Mouse (Mus musculus): Measurements from ENCODE around the gene Gm21319. TPM values are rescaled to one million over a fixed set of nuclear protein-coding genes. Genes with fewer than 3 reads are reported as not detected.
"Not testable (repeated sequence)": the region's sequence is repeated elsewhere in the genome, so short reads cannot be mapped to it uniquely, and the experiment has no call there.

Gm21319 gene
- polyA plus RNA-seq (2016; fragmentation: Nextera tagmentation; extraction: Ambion mirVana), result not detected in 2 replicates

DNA sequence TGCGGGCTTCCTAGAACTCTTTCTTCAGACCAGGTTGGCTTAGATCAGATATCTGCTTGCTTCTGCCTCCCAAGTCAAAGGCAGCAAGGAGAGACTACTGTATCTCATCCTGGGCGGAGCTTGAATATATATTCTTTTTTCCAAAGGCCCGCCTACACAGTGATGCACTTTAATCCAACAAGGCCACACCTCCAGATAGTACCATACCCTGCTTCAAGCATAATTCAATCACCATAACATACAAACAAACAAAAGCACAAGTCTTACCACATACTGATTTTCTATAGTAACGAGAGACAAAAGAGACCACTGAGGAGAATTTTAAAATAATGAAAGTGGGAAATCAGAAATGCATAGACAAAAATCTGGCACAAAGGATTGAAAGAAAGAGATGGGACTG, at the start of gene Gm21319:
TSS of gene Gm21319 (minus strand) at position 101 of the 400 bp plus-strand sequence.
- not testable (repeated sequence) for H3K27me3 ChIP-seq (replicated peaks; ENCODE audit: low read depth, poor library complexity, severe bottlenecking); H3K4me3 ChIP-seq; H3K9me3 ChIP-seq; H3K36me3 ChIP-seq (replicated peaks); DNase-seq (ENCODE audit: low spot score); H3K27ac ChIP-seq (replicated peaks); H3K4me1 ChIP-seq
- WGBS, result 90% methylated on average over 4 of the region's 4 CpGs

DNA sequence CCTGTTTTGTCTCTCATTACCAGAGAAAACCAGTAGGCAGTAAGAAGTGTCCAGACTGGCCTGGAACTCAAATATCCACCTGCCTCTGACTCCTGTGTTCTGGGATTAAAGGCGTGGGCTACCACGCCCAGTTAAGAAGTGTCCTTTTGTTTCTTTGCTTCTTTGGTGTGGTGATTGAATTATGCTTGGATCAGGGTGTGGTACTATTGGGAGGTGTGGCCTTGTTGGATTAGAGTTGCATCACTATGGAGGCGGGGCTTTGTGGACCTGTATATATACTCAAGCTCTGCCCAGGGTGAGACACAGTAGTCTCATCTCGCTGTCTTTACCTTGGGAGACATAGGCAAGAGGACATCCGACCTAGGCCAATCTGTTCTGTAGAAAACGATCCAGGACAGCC, 40.7 kb upstream of the Gm21319 start, which contains the start of gene BB287469:
TSS of gene BB287469 (plus strand) at position 301 of the 400 bp plus-strand sequence.
- H3K4me3 ChIP-seq; DNase-seq (ENCODE audit: low spot score); H3K4me1 ChIP-seq; H3K27ac ChIP-seq (replicated peaks); H3K9me3 ChIP-seq; H3K36me3 ChIP-seq (replicated peaks); H3K27me3 ChIP-seq (replicated peaks; ENCODE audit: low read depth, poor library complexity, severe bottlenecking): not testable (repeated sequence)
- WGBS, result 79% methylated on average over 6 of the region's 6 CpGs

DNA sequence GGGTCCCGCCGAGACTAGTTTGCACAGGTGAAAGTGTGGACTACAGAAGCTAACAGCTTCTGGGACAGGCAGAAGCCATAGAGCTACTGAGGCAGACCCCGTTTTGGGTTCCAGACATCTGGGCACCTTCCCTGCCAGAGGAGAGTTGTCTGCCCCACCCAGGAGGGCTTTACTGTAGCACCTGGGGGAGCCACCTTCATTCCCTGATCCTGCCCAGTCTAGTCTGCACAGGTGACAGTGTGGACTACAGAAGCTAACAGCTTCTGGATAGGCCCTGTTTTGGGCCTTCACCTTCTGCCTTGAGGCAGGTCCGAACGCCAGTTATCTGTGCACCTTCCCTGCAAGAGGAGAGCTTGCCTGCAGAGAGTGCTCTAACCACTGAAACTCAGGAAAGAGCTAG, 22.4 kb upstream of the Gm21319 start:
- H3K27ac ChIP-seq (replicated peaks); H3K4me3 ChIP-seq; H3K4me1 ChIP-seq; H3K36me3 ChIP-seq (replicated peaks); H3K9me3 ChIP-seq; H3K27me3 ChIP-seq (replicated peaks; ENCODE audit: low read depth, poor library complexity, severe bottlenecking); DNase-seq (ENCODE audit: low spot score): not testable (repeated sequence)
- WGBS, result 92% methylated on average over 5 of the region's 5 CpGs

DNA sequence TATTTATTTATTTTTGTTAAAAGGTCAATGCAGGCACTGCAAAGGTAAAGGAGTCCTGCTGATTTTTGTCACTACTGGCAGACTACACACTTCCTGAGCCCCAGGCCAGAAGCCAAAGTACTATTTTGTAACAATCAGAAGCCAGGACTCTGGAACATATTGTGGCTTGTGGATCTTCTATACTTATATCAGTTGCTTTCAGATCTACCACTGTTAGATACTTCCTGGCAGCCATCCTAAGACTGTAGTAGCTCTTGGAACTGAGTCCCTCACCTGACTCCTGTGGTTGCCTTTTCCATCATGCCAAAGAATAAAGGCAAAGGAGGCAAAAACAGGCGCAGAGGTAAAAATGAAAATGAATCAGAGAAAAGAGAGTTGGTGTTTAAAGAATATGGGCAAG, 19.7 kb upstream of the Gm21319 start, which contains the start of gene Gm21936:
TSS of gene Gm21936 (plus strand) at position 301 of the 400 bp plus-strand sequence.
- not testable (repeated sequence) for H3K27me3 ChIP-seq (replicated peaks; ENCODE audit: low read depth, poor library complexity, severe bottlenecking); H3K27ac ChIP-seq (replicated peaks); H3K9me3 ChIP-seq; H3K4me3 ChIP-seq; DNase-seq (ENCODE audit: low spot score); H3K4me1 ChIP-seq; H3K36me3 ChIP-seq (replicated peaks)
- 89% methylated on average over 1 of the region's 1 CpGs for WGBS

Other genes starting within 250 kb of the Gm21319 start
- not detected in 2 replicates for gene Oog1, start 173.1 kb downstream of the Gm21319 start, polyA plus RNA-seq (2016; fragmentation: Nextera tagmentation; extraction: Ambion mirVana)
- not detected in 2 replicates for gene Gm4027, start 156.9 kb downstream of the Gm21319 start, polyA plus RNA-seq (2016; fragmentation: Nextera tagmentation; extraction: Ambion mirVana)
- not detected in 2 replicates for gene Gm16381, start 131.1 kb downstream of the Gm21319 start, polyA plus RNA-seq (2016; fragmentation: Nextera tagmentation; extraction: Ambion mirVana)
- gene Gm21936, start 19.8 kb upstream of the Gm21319 start, polyA plus RNA-seq (2016; fragmentation: Nextera tagmentation; extraction: Ambion mirVana), result not detected in 2 replicates
- not detected in 2 replicates for gene BB287469, start 40.8 kb upstream of the Gm21319 start, polyA plus RNA-seq (2016; fragmentation: Nextera tagmentation; extraction: Ambion mirVana)
- gene Gm2001, start 66.6 kb upstream of the Gm21319 start, polyA plus RNA-seq (2016; fragmentation: Nextera tagmentation; extraction: Ambion mirVana), result not detected in 2 replicates
- gene Gm2016, start 98.3 kb upstream of the Gm21319 start, polyA plus RNA-seq (2016; fragmentation: Nextera tagmentation; extraction: Ambion mirVana), result not detected in 2 replicates
- not detected in 2 replicates for gene Gm2022, start 119.6 kb upstream of the Gm21319 start, polyA plus RNA-seq (2016; fragmentation: Nextera tagmentation; extraction: Ambion mirVana)
- gene Gm2035, start 144.1 kb upstream of the Gm21319 start, polyA plus RNA-seq (2016; fragmentation: Nextera tagmentation; extraction: Ambion mirVana), result not detected in 2 replicates
- not detected in 2 replicates for gene Gm2042, start 178.3 kb upstream of the Gm21319 start, polyA plus RNA-seq (2016; fragmentation: Nextera tagmentation; extraction: Ambion mirVana)
- not detected in 2 replicates for gene Gm2075, start 236.1 kb upstream of the Gm21319 start, polyA plus RNA-seq (2016; fragmentation: Nextera tagmentation; extraction: Ambion mirVana)
- not detected in 2 replicates for gene Gm6803, start 243.0 kb upstream of the Gm21319 start, polyA plus RNA-seq (2016; fragmentation: Nextera tagmentation; extraction: Ambion mirVana)